Mouse (Mus musculus): ENCODE data around the gene Map6d1.

GRCm38 (mm10) chr16:20226676-20227075 is 14.5 kb downstream of the Map6d1 start:
- TF ChIP-seq TAL1 (IDR thresholded peaks at IDR 0.05; ENCODE audit: low read length) (no peak), GATA1 (IDR thresholded peaks at IDR 0.05; ENCODE audit: low read length) (no peak)
